Mouse (Mus musculus) midbrain, embryonic 10.5 days (tissue): Measurements from ENCODE around the gene Wdr61. TPM values are rescaled to one million over a fixed set of nuclear protein-coding genes. Genes with fewer than 3 reads are reported as not detected.

Experiments used
- DNase-seq: peaks from one replicate; pipeline ENCODE4 v3.0.0-alpha.2; 2017; ENCODE audit warnings: low spot score
- H3K27ac ChIP-seq: fragments of 300-500 bp; sonication (generic); replicated peaks from 2 replicates; pipeline ENCODE4 v1.5.1; 2016; ENCODE audit warnings: mild to moderate bottlenecking
- H3K27me3 ChIP-seq: fragments of 300-500 bp; sonication (generic); 2 replicates; pipeline ENCODE4 v1.6.1; 2016; ENCODE audit warnings: low read depth, mild to moderate bottlenecking; ENCODE audit not compliant: poor library complexity, severe bottlenecking
- H3K36me3 ChIP-seq: fragments of 300-500 bp; sonication (generic); 2 replicates; pipeline ENCODE4 v1.6.1; 2016; ENCODE audit warnings: mild to moderate bottlenecking, moderate library complexity
- H3K4me1 ChIP-seq: fragments of 300-500 bp; sonication (generic); 2 replicates; pipeline ENCODE4 v1.6.1; 2016
- H3K4me3 ChIP-seq: fragments of 300-500 bp; sonication (generic); 2 replicates; pipeline ENCODE4 v1.5.1; 2016; ENCODE audit warnings: mild to moderate bottlenecking, moderate library complexity
- H3K9me3 ChIP-seq: fragments of 300-500 bp; sonication (generic); replicated peaks from 2 replicates; pipeline ENCODE4 v1.6.1; 2016; ENCODE audit warnings: mild to moderate bottlenecking
- WGBS: fragments of 180-500 bp; shearing (Covaris S2); methylation state at CpG from one replicate; pipeline ENCODE4 v1.1.7; 2016; 5-methylcytosine and 5-hydroxymethylcytosine counted together
- polyA plus RNA-seq: library from polyadenylated mRNA; unstranded; fragments of >200 nt; fragmentation: Nextera tagmentation; extraction: Ambion mirVana; gene quantifications from 2 replicates; pipeline ENCODE4 v1.2.1, GENCODE M21; 2016

Wdr61 gene
- polyA plus RNA-seq, 1 experiment from 2014 or later: 188 TPM

DNA sequence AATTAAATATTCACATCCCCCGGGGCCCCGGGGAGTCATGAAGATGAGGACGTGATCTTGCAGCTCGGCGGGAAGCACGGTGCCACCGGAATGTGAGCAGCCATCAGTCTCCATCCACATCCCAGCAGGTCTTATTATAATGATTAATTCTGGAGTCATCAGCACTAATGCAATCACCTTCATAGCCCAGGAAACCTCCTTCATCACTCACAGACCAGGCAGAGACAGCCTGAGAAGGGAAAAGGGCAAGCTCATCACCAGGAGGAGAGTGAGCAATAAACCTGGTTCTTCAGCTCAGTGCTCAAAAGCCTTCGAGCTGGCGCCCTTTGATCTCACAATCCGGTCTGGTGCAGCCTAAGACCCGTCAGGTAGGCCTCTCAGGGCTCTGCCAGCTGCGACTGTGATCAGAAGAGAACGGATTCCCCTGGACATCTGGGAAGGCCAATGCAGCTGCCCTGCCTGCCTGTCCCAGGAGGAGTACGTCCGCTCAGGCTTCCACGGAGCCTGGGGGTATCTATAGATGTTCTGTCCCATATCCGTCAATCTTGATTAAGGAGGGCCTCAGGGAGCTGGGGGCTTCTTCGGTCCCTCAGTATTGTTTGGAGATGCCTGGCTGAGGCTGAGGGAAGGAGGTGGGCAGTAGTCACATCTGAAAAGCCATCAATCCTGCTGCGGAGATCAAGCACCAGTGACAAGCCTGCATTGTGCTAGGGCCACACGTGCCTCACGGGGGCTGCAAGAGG, 18.1 kb upstream of the Wdr61 start:
- Histone ChIP-seq H3K27ac (peak overlapping the region; percentile 64), H3K36me3 (no peaks in the 10 kb centered on the region), H3K4me1 (peaks cover 36% of the 10 kb centered on the region), H3K27me3 (peaks cover 11% of the 10 kb centered on the region; the same call in 1 of the 2 replicates), H3K9me3 (no peaks in the 10 kb centered on the region), H3K4me3 (peak overlapping the region; percentile 18; the same call in 1 of the 2 replicates)
- 36% methylated on average over 21 of the region's 21 CpGs for WGBS
- peak; percentile 54 for DNase-seq

DNA sequence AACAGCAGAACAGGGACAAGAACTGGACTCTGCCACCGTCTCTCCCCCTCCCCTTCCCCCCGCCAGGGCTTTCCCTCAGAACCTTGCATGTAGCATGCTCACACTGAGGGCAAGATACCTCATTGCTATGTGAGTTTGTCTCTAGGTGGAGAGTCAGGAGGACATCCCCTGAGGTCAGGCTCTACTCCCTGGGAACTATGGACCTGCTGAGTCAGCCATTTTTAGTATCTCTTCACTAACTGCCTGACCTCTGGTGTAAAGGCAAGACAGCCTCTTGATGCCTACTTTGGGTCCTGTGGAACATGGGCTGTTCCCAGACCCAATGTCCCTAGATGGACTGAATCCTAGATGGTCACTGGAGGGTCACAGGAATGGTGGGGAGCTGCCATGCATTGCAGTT, 17.4 kb upstream of the Wdr61 start:
- peak overlapping the region; percentile 64; the same call in 1 of the 2 replicates for H3K27ac ChIP-seq
- H3K4me1 ChIP-seq: peaks cover 36% of the 10 kb centered on the region
- H3K27me3 ChIP-seq: peaks cover 11% of the 10 kb centered on the region; the same call in 1 of the 2 replicates
- WGBS: 90% methylated on average over 2 of the region's 2 CpGs
- H3K4me3 ChIP-seq: no peak overlapping the region
- no peak for DNase-seq
- no peaks in the 10 kb centered on the region for H3K9me3 ChIP-seq
- no peaks in the 10 kb centered on the region for H3K36me3 ChIP-seq

DNA sequence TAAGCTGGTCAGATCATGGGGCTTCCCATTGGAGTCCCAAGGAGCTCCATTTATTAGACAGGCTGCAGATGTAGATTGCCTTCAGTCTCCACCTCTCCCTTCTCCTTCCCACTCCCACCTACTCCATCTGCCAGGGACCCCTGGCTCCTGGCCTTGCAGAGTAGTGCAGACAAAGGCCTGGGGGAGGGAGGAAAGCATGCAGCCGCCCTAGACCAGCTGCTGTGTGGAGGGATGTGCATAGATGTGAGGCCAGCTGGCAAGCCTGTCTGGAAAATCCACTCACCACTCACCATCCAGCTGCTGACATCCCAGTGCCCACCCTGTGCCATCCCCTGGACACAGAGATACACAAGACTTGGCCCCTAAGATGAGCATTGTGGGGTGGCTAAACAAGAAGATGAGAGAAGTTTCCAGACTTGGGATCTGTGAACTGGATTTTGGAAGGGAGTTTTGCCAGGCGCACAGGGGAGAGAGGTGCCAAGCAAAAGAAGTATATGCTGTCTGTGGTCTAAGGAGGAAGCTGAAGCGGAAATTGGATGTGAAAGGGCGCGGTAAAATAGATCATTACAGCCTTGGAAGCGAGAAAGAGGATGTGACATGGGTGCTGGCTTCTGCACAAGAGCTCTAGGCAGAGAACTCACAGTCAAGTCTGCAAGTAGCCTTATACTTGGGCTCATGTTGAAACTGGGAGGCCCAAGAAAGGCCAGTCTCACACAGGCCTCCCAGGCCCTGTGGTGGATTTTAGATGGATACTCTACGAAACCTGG, 16.1 kb upstream of the Wdr61 start:
- peak overlapping the region; percentile 39 for H3K27ac ChIP-seq

DNA sequence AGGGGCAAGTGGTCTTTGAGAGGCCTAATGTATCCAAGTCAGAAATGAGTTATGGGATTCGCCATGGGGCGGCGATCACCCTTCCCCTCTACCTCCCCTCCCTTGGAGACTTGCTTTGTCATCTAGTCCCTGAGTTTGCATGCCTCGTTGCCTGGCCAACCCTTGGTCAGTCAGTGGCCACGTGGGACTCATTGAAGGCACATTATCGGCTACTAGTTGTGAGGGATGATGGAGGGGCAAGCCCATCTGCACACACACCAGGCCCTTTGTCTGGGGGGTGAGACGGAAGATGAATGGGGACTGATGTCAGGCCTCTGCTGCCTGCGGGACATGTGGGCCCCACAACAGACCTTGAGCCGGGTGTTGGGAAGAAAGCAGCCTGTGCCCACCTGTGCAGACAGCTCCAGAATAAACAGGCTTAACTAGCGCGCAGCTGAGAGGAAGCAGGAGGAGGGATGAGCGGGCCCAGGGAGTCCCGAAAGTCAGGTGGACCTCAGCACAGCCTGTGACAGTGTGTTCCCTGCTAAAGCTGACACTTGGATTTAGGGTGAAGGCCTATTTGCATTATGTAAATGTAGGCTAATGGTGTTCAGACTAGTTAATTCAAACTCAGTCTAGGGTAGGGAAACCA, 11.5 kb upstream of the Wdr61 start:
- no peaks in the 10 kb centered on the region for H3K36me3 ChIP-seq
- WGBS: 61% methylated on average over 13 of the region's 13 CpGs
- peaks cover 26% of the 10 kb centered on the region for H3K4me1 ChIP-seq
- no peaks in the 10 kb centered on the region for H3K9me3 ChIP-seq
- DNase-seq: peak; percentile 39
- peak overlapping the region; percentile 43 for H3K27ac ChIP-seq
- no peaks in the 10 kb centered on the region for H3K27me3 ChIP-seq
- no peak overlapping the region for H3K4me3 ChIP-seq

More for the DNA sequence above, 16.1 kb upstream of the Wdr61 start:
- 85% methylated on average over 7 of the region's 7 CpGs for WGBS
- Histone ChIP-seq H3K36me3 (no peaks in the 10 kb centered on the region), H3K9me3 (no peaks in the 10 kb centered on the region), H3K4me1 (peaks cover 46% of the 10 kb centered on the region), H3K27me3 (peaks cover 11% of the 10 kb centered on the region; the same call in 1 of the 2 replicates), H3K4me3 (no peak overlapping the region)
- no peak for DNase-seq

DNA sequence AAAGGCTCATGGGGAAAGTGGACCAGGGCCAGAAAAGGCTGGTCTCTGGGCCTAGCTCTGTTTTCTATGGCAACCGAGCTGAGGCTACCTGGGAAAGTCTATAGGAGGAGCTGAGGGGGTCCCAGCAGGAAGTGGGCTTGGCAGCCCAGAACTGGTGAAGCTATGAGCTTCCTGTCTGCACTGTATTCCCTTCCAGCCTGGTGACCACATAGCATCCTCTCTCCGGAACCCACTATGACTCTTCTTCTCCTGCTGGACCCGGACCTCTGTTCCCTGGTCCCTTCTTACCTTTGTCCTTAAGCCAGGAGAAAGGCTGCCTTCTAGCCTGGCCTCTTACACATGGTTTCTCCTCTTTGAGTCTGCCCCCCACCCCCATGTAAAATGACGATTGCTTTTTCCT, 9.6 kb upstream of the Wdr61 start:
- H3K36me3 ChIP-seq: no peaks in the 10 kb centered on the region
- H3K4me1 ChIP-seq: peaks cover 35% of the 10 kb centered on the region
- 84% methylated on average over 4 of the region's 4 CpGs for WGBS
- DNase-seq: no peak
- H3K4me3 ChIP-seq: no peak overlapping the region
- no peaks in the 10 kb centered on the region for H3K27me3 ChIP-seq
- H3K9me3 ChIP-seq: no peaks in the 10 kb centered on the region
- no peak overlapping the region for H3K27ac ChIP-seq

DNA sequence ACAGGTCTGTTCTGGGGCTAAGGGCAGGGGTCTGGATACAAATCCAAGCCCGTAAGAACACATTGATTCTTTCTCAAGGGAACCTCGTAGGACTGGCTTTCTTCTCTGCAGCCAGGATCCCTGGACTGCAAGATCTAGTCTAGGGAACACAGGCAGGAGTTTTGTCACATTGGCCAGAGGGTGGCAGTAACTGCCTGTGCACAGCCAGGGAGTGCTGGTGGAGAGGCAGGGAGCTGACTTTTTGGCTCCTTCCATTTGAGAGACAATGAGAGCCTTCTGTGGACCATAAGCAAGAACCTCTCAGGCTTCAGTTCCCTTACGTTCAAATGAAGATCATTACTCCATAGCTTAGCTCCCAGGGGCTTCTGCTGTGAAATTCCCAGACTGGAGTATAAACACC, 4.1 kb upstream of the Wdr61 start:
- Histone ChIP-seq H3K27ac (peak overlapping the region; percentile 68), H3K27me3 (no peaks in the 10 kb centered on the region), H3K9me3 (no peaks in the 10 kb centered on the region), H3K4me1 (peaks cover 47% of the 10 kb centered on the region), H3K4me3 (no peak overlapping the region), H3K36me3 (no peaks in the 10 kb centered on the region)
- WGBS: 27% methylated on average over 3 of the region's 3 CpGs
- DNase-seq: peak; percentile 72

DNA sequence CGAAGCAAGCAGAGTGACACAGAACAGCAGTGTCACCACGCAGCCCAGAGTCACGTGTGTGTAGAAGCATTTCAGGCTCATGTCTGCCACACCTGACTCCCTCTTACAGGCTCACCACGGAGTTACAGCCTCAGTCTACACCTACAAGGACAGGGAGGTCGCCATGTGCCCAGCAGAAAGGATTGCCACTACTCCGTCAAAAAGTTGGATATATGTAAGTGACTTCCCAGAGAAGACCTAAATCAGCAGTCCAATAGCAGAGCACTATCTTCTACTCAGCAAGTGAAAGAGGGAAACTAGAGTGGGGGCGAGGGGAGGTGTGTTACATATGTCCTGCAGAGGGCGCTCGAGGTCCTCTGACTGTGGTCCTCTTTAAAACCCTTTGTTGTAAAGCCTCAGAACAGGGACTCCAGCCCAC, 2.0 kb upstream of the Wdr61 start:
- Histone ChIP-seq H3K36me3 (peaks cover 2% of the 10 kb centered on the region; the same call in 1 of the 2 replicates), H3K4me1 (peaks cover 54% of the 10 kb centered on the region), H3K27ac (peak overlapping the region; percentile 63), H3K9me3 (no peaks in the 10 kb centered on the region), H3K27me3 (no peaks in the 10 kb centered on the region), H3K4me3 (no peak overlapping the region)
- peak; percentile 78 for DNase-seq
- WGBS: 13% methylated on average over 9 of the region's 9 CpGs

DNA sequence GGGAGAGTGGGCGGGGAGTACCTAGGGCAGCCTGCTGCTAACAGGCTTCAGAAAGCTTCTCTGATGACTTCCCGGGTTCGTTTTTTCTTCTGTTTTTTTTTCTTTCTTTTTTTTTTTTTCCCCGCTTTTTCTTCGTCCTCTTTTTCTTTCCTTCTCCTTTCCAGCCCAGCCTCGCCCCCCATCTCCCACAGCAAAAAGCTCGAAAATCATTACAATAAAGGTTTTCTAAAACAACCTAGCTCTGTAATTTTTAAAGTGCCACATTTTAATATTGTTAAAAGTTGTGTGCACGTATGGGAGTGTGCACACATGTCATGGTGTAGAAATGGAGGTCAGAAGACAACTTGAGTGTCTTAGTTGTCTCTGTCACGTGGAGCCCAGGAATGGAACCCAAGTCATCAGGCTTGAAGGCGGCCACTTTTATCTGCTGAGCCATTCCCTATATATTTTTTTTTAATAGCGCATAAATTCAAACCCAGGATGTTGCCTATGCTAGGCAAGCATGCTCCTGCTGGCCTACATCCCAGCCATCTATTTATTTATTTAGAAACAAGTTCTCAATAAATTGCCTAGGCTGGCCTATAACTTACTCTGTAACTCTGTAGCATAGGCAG, 427 bp upstream of the Wdr61 start:
- Histone ChIP-seq H3K27me3 (no peaks in the 10 kb centered on the region), H3K36me3 (peaks cover 14% of the 10 kb centered on the region), H3K4me3 (peak overlapping the region; percentile 88), H3K27ac (peak overlapping the region; percentile 88), H3K9me3 (no peaks in the 10 kb centered on the region), H3K4me1 (peaks cover 40% of the 10 kb centered on the region)
- 24% methylated on average over 11 of the region's 11 CpGs for WGBS
- DNase-seq: no peak

DNA sequence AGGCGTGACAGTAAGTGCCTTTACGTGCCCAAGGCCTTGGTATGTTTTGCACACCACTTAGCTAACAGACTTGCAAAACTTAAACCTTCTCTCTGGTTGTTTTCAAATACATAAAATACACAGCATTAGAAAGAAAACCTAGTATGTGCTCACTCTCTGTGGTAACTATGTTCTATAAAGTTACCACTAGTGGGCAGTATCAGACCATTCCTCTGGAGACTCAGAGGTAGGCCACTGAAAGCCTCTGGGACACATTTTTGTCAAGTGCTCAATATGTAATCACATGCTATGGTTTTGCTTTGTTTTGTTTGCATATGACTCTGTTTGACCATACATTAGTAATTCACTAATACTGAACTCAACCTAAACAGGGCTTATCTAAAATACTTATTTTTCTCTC, 2.2 kb downstream of the Wdr61 start:
- H3K4me3 ChIP-seq: no peak overlapping the region
- peaks cover 40% of the 10 kb centered on the region for H3K36me3 ChIP-seq
- no peaks in the 10 kb centered on the region for H3K9me3 ChIP-seq
- H3K27ac ChIP-seq: no peak overlapping the region
- DNase-seq: no peak
- WGBS: 85% methylated on average over 2 of the region's 2 CpGs
- H3K27me3 ChIP-seq: no peaks in the 10 kb centered on the region
- H3K4me1 ChIP-seq: peaks cover 22% of the 10 kb centered on the region

DNA sequence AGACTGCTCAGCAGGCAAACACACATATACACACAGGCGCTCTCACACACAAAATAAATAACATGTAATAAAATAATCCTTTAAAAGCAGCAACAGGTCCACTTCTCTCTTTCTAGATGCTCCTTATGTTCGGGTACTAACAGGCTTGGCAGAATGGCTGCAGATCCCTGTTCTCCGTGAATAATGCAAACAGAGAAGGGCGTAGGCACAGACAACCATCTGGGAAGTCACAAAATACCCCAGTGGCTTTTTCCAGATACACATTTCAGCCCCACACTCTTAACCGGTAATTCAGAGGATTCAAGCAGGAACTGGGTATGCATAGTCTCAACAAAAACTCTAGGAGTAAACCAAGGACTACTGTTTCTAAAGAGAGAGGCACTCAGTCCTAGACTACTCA, 8.0 kb downstream of the Wdr61 start:
- Histone ChIP-seq H3K9me3 (no peaks in the 10 kb centered on the region), H3K36me3 (peaks cover 95% of the 10 kb centered on the region), H3K4me3 (no peak overlapping the region), H3K4me1 (no peaks in the 10 kb centered on the region), H3K27me3 (no peaks in the 10 kb centered on the region), H3K27ac (no peak overlapping the region)
- 92% methylated on average over 5 of the region's 5 CpGs for WGBS
- DNase-seq: no peak

DNA sequence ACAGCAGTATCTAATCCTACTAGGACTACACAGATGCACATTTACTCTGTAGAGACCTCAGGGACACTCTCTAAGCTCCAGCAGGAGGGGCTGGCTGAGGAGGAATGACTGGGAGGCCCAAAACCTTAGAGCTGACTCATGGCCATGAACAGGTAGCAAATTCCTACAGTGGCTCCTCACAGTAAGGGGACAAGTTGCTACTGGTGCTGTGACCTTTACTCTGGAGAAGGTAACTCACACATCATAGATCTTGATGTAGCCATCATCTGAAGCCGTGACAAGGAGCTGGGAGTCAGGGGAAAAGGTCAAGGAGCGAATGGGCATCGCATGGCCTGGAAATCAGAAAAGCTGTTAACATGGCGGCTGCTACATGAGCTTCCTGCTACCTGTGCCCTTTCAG, 11.7 kb downstream of the Wdr61 start:
- Histone ChIP-seq H3K9me3 (no peaks in the 10 kb centered on the region), H3K27ac (no peak overlapping the region), H3K36me3 (peaks cover 97% of the 10 kb centered on the region), H3K4me1 (no peaks in the 10 kb centered on the region), H3K27me3 (no peaks in the 10 kb centered on the region), H3K4me3 (no peak overlapping the region)
- WGBS: 92% methylated on average over 4 of the region's 4 CpGs
- DNase-seq: no peak

DNA sequence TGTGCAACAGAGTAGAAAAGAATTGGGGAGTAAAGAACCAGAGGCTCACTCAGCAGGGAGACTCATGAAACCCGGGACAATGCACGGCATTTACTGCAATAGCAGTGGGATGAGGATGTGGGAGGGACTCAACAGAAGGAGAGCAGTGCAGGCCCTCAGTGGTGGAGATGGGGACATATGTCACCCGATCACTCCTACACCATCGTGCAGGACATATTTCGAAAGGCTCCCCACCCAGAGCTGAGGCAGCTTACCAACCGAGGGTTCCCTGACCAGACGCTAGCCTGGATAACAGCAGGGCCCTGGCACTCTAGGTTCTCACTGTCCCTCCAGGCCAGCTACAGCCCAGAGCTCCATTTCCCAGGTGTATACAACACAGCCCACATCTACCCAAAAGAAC, 12.2 kb downstream of the Wdr61 start:
- 91% methylated on average over 7 of the region's 7 CpGs for WGBS
- H3K27ac ChIP-seq: no peak overlapping the region
- no peaks in the 10 kb centered on the region for H3K9me3 ChIP-seq
- no peak overlapping the region for H3K4me3 ChIP-seq
- no peaks in the 10 kb centered on the region for H3K4me1 ChIP-seq
- H3K27me3 ChIP-seq: no peaks in the 10 kb centered on the region
- peaks cover 97% of the 10 kb centered on the region for H3K36me3 ChIP-seq
- no peak for DNase-seq
